Mouse (Mus musculus) testis, adult 2 months (tissue): ENCODE measurements around the gene Dpagt1.

Source experiments
- CTCF ChIP-seq: fragments of 200-500 bp; IDR thresholded peaks from 2 replicates; pipeline ENCODE4 v1.5.1; 2012; ENCODE audit warnings: low read depth, mild to moderate bottlenecking, inconsistent platforms, low read length, moderate library complexity; ENCODE audit not compliant: control insufficient read depth, insufficient read depth, insufficient replicate concordance
- POLR2A ChIP-seq: fragments of 200-500 bp; IDR thresholded peaks from 2 replicates; pipeline ENCODE4 v1.6.1; 2012; ENCODE audit warnings: low read depth, mild to moderate bottlenecking, inconsistent platforms, low read length, moderate library complexity; ENCODE audit not compliant: control insufficient read depth

DNA sequence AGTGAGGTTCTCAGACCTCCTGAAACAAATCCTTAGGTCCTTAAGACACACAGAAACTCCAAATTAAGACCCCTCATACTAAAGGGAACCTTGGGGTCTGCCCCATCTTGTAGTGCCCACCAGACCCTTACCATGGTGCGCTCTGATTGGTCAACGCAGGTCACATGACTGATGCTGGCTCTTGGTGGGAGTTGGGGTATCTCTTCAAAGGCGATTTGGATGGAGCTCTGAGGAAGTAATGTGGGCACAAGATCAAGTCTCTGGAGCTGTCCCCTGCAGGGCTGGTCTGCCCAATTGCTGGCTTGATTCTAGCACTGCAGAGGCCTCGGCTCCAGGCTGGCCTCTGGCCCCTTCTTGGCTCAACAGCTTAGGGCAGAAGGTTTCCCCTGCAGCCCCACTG lies 8.4 kb upstream of the Dpagt1 start:
- TF ChIP-seq CTCF (no peak), POLR2A (no peak)
